19 mouse cellular contexts compared by ENCODE assay signal in genomic region chr15:67825796-67826484, GRCm38 (mm10).
DNase-seq lines count a peak whose midpoint lies in the region; ATAC-seq and TF ChIP-seq lines count a peak whose summit lies in the region.
"Had no signal": no experiment of that assay in that cellular context is flagged by ENCODE, and none has a peak within 500 bp of the region (broad histone marks: within the 10 kb centered on the region; RNA-seq: fewer than 3 reads in every experiment).

No protein-coding gene starts in this region.

- H3K4me3 ChIP-seq in intestine, embryonic 15.5 days (replicated peaks), result no peak overlapping the region
- no peak overlapping the region for H3K4me3 ChIP-seq in intestine, embryonic 16.5 days (ENCODE audit: low read length)
- H3K4me3 ChIP-seq in kidney, postnatal 0 days (replicated peaks; ENCODE audit: low read depth, low read length), result no peak overlapping the region
- H3K4me3 ChIP-seq in lung, postnatal 0 days (ENCODE audit: low read depth, low read length), result no peak overlapping the region
- H3K4me3 ChIP-seq: embryonic facial prominence, embryonic 13.5 days; erythroblast, embryonic 14.5 days; forebrain, embryonic 10.5 days; heart, embryonic 13.5 days had no signal

- H3K9me3 ChIP-seq in intestine, embryonic 15.5 days, result no peaks in the 10 kb centered on the region
- no peaks in the 10 kb centered on the region for H3K9me3 ChIP-seq in intestine, embryonic 16.5 days (ENCODE audit: control insufficient read depth, low read length)
- no peaks in the 10 kb centered on the region for H3K9me3 ChIP-seq in kidney, postnatal 0 days (replicated peaks; ENCODE audit: low read length)
- no peaks in the 10 kb centered on the region for H3K9me3 ChIP-seq in lung, postnatal 0 days (ENCODE audit: low read length)
- H3K9me3 ChIP-seq: embryonic facial prominence, embryonic 13.5 days; forebrain, embryonic 10.5 days; heart, embryonic 13.5 days had no signal

- TF ChIP-seq CTCF in kidney, postnatal 0 days (IDR thresholded peaks at IDR 0.05; ENCODE audit: low read depth), result no peak
- TF ChIP-seq CTCF in lung, postnatal 0 days (IDR thresholded peaks at IDR 0.05), result no peak

- 0 out of 2 replicates have a peak, but pooled peaks have one; percentile 23 for ATAC-seq in intestine, embryonic 15.5 days
- no peak for ATAC-seq in intestine, embryonic 16.5 days
- ATAC-seq in kidney, postnatal 0 days (replicated peaks; ENCODE audit: low FRiP score, low read depth), result no peak
- peak; percentile 30; the same call in 1 of the 2 replicates for ATAC-seq in lung, postnatal 0 days
- ATAC-seq in frontal cortex, adult (ENCODE audit: low TSS enrichment), result no peak
- ATAC-seq: forebrain, embryonic 14.5 days had no signal

- H3K27me3 ChIP-seq in intestine, embryonic 15.5 days (replicated peaks), result no peaks in the 10 kb centered on the region
- H3K27me3 ChIP-seq in intestine, embryonic 16.5 days (replicated peaks; ENCODE audit: control insufficient read depth, insufficient read depth, low read length), result no peaks in the 10 kb centered on the region
- H3K27me3 ChIP-seq in kidney, postnatal 0 days (ENCODE audit: insufficient read depth, low read length), result no peaks in the 10 kb centered on the region
- H3K27me3 ChIP-seq in lung, postnatal 0 days (replicated peaks; ENCODE audit: insufficient read depth, low read length), result no peaks in the 10 kb centered on the region
- H3K27me3 ChIP-seq: embryonic facial prominence, embryonic 13.5 days; heart, embryonic 13.5 days had no signal

- no peak for TF ChIP-seq EP300 in lung, postnatal 0 days (IDR thresholded peaks at IDR 0.05)

- DNase-seq in kidney, postnatal 0 days (ENCODE audit: low spot score), result peak; percentile 40
- DNase-seq in kidney, adult 8-10 months, result no peak
- peak; percentile 31 for DNase-seq in lung, postnatal 0 days (ENCODE audit: low spot score)
- DNase-seq in lung, postnatal 25 days (ENCODE audit: low spot score), result no peak
- DNase-seq: adrenal gland, postnatal 14 days; cerebellum, adult 11-12 months; cerebellum, adult 9-10 months; cerebellum, postnatal 25 days; gastrocnemius, postnatal 36 days; heart, adult 11 months; heart, postnatal 36 days had no signal

- H3K4me1 ChIP-seq in intestine, embryonic 15.5 days (replicated peaks), result no peaks in the 10 kb centered on the region
- no peaks in the 10 kb centered on the region for H3K4me1 ChIP-seq in intestine, embryonic 16.5 days (ENCODE audit: control insufficient read depth, insufficient read depth, low read length)
- no peaks in the 10 kb centered on the region for H3K4me1 ChIP-seq in kidney, postnatal 0 days (replicated peaks; ENCODE audit: insufficient read depth, low read length)
- no peaks in the 10 kb centered on the region for H3K4me1 ChIP-seq in lung, postnatal 0 days (ENCODE audit: insufficient read depth, low read depth, low read length)
- H3K4me1 ChIP-seq: embryonic facial prominence, embryonic 13.5 days; forebrain, embryonic 10.5 days; heart, embryonic 13.5 days had no signal

- no peak overlapping the region for H3K27ac ChIP-seq in intestine, embryonic 15.5 days
- H3K27ac ChIP-seq in intestine, embryonic 16.5 days (ENCODE audit: low read length), result no peak overlapping the region
- H3K27ac ChIP-seq in kidney, postnatal 0 days, result no peak overlapping the region
- no peak overlapping the region for H3K27ac ChIP-seq in lung, postnatal 0 days (ENCODE audit: low read length)
- H3K27ac ChIP-seq: embryonic facial prominence, embryonic 13.5 days; forebrain, embryonic 10.5 days; heart, embryonic 13.5 days had no signal

- no peak overlapping the region for H3K4me2 ChIP-seq in intestine, embryonic 15.5 days (replicated peaks)
- H3K4me2 ChIP-seq in intestine, embryonic 16.5 days (ENCODE audit: low read depth, low read length), result no peak overlapping the region
- H3K4me2 ChIP-seq in kidney, postnatal 0 days (ENCODE audit: low read length), result no peak overlapping the region
- H3K4me2 ChIP-seq in lung, postnatal 0 days (replicated peaks; ENCODE audit: low read depth, low read length), result no peak overlapping the region
- H3K4me2 ChIP-seq: embryonic facial prominence, embryonic 13.5 days; heart, embryonic 13.5 days had no signal

- no peak overlapping the region for H3K9ac ChIP-seq in intestine, embryonic 15.5 days
- no peak overlapping the region for H3K9ac ChIP-seq in intestine, embryonic 16.5 days (ENCODE audit: low read depth, low read length)
- H3K9ac ChIP-seq in kidney, postnatal 0 days (ENCODE audit: low read depth, low read length), result no peak overlapping the region
- no peak overlapping the region for H3K9ac ChIP-seq in lung, postnatal 0 days (replicated peaks; ENCODE audit: low read depth)
- H3K9ac ChIP-seq: embryonic facial prominence, embryonic 13.5 days; heart, embryonic 13.5 days had no signal

- H3K36me3 ChIP-seq in intestine, embryonic 15.5 days, result no peaks in the 10 kb centered on the region
- H3K36me3 ChIP-seq in intestine, embryonic 16.5 days (ENCODE audit: control insufficient read depth, insufficient read depth, low read length), result no peaks in the 10 kb centered on the region
- no peaks in the 10 kb centered on the region for H3K36me3 ChIP-seq in kidney, postnatal 0 days (ENCODE audit: insufficient read depth, low read length)
- no peaks in the 10 kb centered on the region for H3K36me3 ChIP-seq in lung, postnatal 0 days (ENCODE audit: insufficient read depth, low read length)
- H3K36me3 ChIP-seq: embryonic facial prominence, embryonic 13.5 days; forebrain, embryonic 10.5 days; heart, embryonic 13.5 days had no signal

- WGBS in intestine, embryonic 15.5 days, result 55% methylated on average over 4 of the region's 4 CpGs
- WGBS in intestine, embryonic 16.5 days, result 64% methylated on average over 4 of the region's 4 CpGs
- WGBS in kidney, postnatal 0 days, result 52% methylated on average over 4 of the region's 4 CpGs
- WGBS in lung, postnatal 0 days, result 57% methylated on average over 4 of the region's 4 CpGs

Comparison
In these comparisons a context has a peak if more than half of its experiments do, and no peak if none do; other contexts are left out.
1. ATAC-seq: peak in intestine, embryonic 15.5 days (single experiment) and lung, postnatal 0 days (single experiment); none in intestine, embryonic 16.5 days (single experiment), kidney, postnatal 0 days (single experiment) and frontal cortex, adult (single experiment).
2. DNase-seq: peak in kidney, postnatal 0 days (single experiment) and lung, postnatal 0 days (single experiment); none in kidney, adult 8-10 months (0 of 2) and lung, postnatal 25 days (single experiment).